Mouse (Mus musculus): ENCODE data around the gene Pgpep1.

DNA sequence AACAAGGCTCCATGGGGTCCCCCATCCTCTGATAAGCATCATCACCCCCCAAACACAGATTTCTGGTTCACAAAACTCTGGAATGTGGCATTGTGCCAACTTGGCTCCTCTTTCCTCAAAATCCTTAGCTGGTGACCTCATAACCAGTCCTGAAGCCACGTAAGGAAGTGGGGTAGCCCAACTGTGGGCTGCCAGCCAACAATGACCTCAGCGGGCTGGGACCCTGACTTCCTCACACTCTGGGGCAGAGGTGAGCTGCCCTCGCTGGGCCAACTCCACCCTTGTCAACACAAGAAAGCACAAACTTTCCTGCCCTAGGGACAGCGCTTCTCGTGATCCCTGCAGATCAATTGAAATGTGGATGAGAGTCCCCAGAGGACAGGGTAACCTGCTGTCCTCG lies 26.1 kb downstream of the Pgpep1 start:
- TF ChIP-seq CTCF (conservative IDR thresholded peaks at IDR 0.05; ENCODE audit: low read length) (no peak), NANOG (IDR thresholded peaks at IDR 0.05; ENCODE audit: borderline replicate concordance, low read length) (no peak), POU5F1 (IDR thresholded peaks at IDR 0.05; ENCODE audit: borderline replicate concordance, low read length) (no peak)
